Mouse (Mus musculus): ENCODE measurements around the gene Eif4a1.

DNA sequence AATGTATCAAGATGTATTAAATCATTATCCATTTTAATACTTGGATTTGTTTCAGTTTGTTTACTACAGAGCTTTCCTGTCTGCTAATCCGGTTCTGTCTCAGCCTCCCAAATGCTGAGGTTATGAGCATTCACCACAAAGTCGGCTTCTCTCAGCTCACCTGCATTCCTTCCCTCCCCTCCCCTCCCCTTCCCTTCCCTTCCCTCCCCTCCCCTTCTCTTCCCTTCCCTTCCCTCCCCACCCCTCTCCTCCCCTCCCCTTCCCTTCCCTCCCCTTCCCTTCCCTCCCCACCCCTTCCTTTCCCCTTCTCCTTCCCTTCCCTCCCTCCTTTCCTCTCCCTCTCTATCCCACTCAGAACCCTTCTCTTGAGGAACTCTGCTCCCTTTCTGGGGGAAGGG is 32.4 kb upstream of the Eif4a1 start:
- TF ChIP-seq POLR2A (IDR thresholded peaks at IDR 0.05; ENCODE audit: borderline replicate concordance, insufficient read depth, low read length) (no peak), CTCF (IDR thresholded peaks at IDR 0.05; ENCODE audit: borderline replicate concordance, insufficient read depth, low read depth, low read length) (no peak)
